ENCODE assay signal across 8 mouse cellular contexts in the genomic region with DNA sequence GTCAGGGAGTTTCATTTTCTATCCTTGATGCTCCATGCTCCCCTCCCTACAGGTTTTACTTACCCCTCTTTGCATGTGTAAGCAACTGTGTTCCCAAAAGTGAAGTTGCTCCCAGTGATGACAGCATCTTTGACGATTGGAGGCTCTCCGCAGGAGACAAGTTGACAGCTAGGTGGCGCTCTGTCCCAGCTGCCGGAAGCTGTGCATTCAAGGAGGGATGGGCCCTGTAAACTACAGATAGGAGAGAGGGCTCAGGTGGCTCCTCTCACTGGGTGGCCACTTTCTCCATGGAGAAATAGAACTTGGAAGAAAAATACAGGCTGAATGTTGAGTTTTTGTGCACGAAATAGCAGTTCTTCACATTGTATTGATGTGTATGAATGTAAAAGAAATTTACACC.
DNase-seq lines count a peak whose midpoint lies in the region; ATAC-seq and TF ChIP-seq lines count a peak whose summit lies in the region.
"Had no signal": no experiment of that assay in that cellular context is flagged by ENCODE, and none has a peak within 500 bp of the region (broad histone marks: within the 10 kb centered on the region; RNA-seq: fewer than 3 reads in every experiment).

No protein-coding gene starts in this region.

- no peaks in the 10 kb centered on the region for H3K36me3 ChIP-seq in midbrain, embryonic 12.5 days
- H3K36me3 ChIP-seq: liver, embryonic 15.5 days had no signal

- H3K9me3 ChIP-seq in midbrain, embryonic 12.5 days: no peaks in the 10 kb centered on the region
- H3K9me3 ChIP-seq: liver, embryonic 15.5 days had no signal

- H3K27ac ChIP-seq in bone marrow macrophage, adult 2 months (ENCODE audit: insufficient read depth, low read depth, low read length): no peak overlapping the region
- H3K27ac ChIP-seq in midbrain, embryonic 12.5 days (replicated peaks): no peak overlapping the region
- H3K27ac ChIP-seq: liver, embryonic 15.5 days had no signal

- no peak overlapping the region for H3K9ac ChIP-seq in midbrain, embryonic 12.5 days (replicated peaks)
- H3K9ac ChIP-seq: liver, embryonic 15.5 days had no signal

- peak; percentile 58 to 61 for ATAC-seq in hematopoietic stem cell, adult 5-6 weeks (replicated peaks in 1 of 2; ENCODE audit: insufficient read depth in 1 of 2, low FRiP score in 2 of 2, low TSS enrichment in 1 of 2, low read depth in 1 of 2, poor library complexity in 2 of 2, severe bottlenecking in 2 of 2)
- ATAC-seq in midbrain, embryonic 12.5 days (ENCODE audit: low FRiP score, low read depth): peak; percentile 69; the same call in 1 of the 2 replicates

- peak; percentile 29 for DNase-seq in Muller cell, postnatal 12 days (ENCODE audit: inconsistent ontology term)
- peak; percentile 7 for DNase-seq in fibroblast of lung, adult 2 months (ENCODE audit: low read depth)
- DNase-seq in left cerebral cortex, adult 18-20 months (ENCODE audit: low spot score in 2 of 2): peak; percentile 66 to 80
- peak; percentile 12 for DNase-seq in spleen, adult 12 weeks (ENCODE audit: low spot score)

- no peak overlapping the region for H3K4me2 ChIP-seq in midbrain, embryonic 12.5 days (replicated peaks)
- H3K4me2 ChIP-seq: liver, embryonic 15.5 days had no signal

- 8% methylated on average over 5 of the region's 5 CpGs for WGBS in midbrain, embryonic 12.5 days

- H3K27me3 ChIP-seq in midbrain, embryonic 12.5 days: no peaks in the 10 kb centered on the region
- H3K27me3 ChIP-seq: liver, embryonic 15.5 days had no signal

- no peaks in the 10 kb centered on the region for H3K4me1 ChIP-seq in bone marrow macrophage, adult 2 months (ENCODE audit: control insufficient read depth, insufficient read depth, low read length)
- H3K4me1 ChIP-seq in midbrain, embryonic 12.5 days: no peaks in the 10 kb centered on the region; the same call in 1 of the 2 replicates
- H3K4me1 ChIP-seq: liver, embryonic 15.5 days had no signal

- no peak for TF ChIP-seq POLR2A in bone marrow macrophage, adult 2 months (IDR thresholded peaks at IDR 0.05; ENCODE audit: borderline replicate concordance, low read depth, low read length)

- TF ChIP-seq CTCF in bone marrow macrophage, adult 2 months (IDR thresholded peaks at IDR 0.05; ENCODE audit: low read depth, low read length): peak; percentile 62

- no peak overlapping the region for H3K4me3 ChIP-seq in bone marrow macrophage, adult 2 months (ENCODE audit: insufficient read depth, low read length)
- H3K4me3 ChIP-seq in midbrain, embryonic 12.5 days: no peak overlapping the region
- H3K4me3 ChIP-seq: liver, embryonic 15.5 days had no signal

Comparison
In these comparisons a context has a peak if more than half of its experiments do, and no peak if none do; other contexts are left out.
1. DNase-seq: peak in every context shown above with its lines; median percentile 73 in left cerebral cortex, adult 18-20 months; 29 in Muller cell, postnatal 12 days; 12 in spleen, adult 12 weeks; 7 in fibroblast of lung, adult 2 months.